Mouse (Mus musculus) embryonic fibroblast, embryonic 13.5 days (primary cell): ENCODE results near the gene Atg3.

Experiments
- CTCF ChIP-seq: IDR thresholded peaks from 2 replicates; pipeline ENCODE4 v1.5.1; 2011; ENCODE audit warnings: mild to moderate bottlenecking, control low read depth, low read length, moderate library complexity, borderline replicate concordance; ENCODE audit not compliant: insufficient read depth
- POLR2A ChIP-seq: IDR thresholded peaks from 2 replicates; pipeline ENCODE4 v1.6.1; 2011; ENCODE audit warnings: low read depth, mild to moderate bottlenecking, control low read depth, low read length, moderate library complexity

DNA sequence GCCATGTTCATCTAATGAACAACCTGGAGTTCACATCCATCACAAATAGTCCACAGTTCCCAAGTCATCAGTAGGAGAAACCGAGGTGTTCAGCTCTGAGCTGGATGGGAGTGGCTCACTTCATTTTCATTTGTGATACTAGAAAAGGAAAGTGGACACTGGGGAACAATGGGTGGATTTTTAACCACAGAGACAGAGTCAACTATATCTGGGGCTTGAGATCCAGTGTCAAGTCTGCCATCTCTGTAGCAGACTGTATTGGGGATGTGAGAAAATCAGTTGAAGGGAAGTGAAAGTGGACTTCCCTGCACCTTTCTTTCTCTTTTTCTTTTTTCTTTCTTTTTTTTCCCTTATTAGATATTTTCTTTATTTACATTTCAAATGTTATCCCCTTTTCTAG is 68.4 kb downstream of the Atg3 start:
- TF ChIP-seq CTCF (no peak), POLR2A (no peak)
